Mouse (Mus musculus): ENCODE measurements around the gene Otulin. TPM values are rescaled to one million over a fixed set of nuclear protein-coding genes. Genes with fewer than 3 reads are reported as not detected.

The Otulin gene
- polyA plus RNA-seq, 1 experiment from 2014 or later, result 22.3 TPM

Small RNA genes within 50 kb of the gene (microRNA-seq; reads per million reads assigned to microRNA genes)
- not detected for gene Mir7117

Other genes with a start within 250 kb of the Otulin start
- gene Ank, start 164.0 kb downstream of the Otulin start, polyA plus RNA-seq (2015; fragmentation: Nextera tagmentation; extraction: Ambion mirVana), result 12.9 and 13.2 TPM in 2 replicates
- 9.7 and 13.3 TPM in 2 replicates for gene Otulinl, start 50.9 kb upstream of the Otulin start, polyA plus RNA-seq (2015; fragmentation: Nextera tagmentation; extraction: Ambion mirVana)